Mouse (Mus musculus) kidney, adult 18-20 months (tissue): Measurements from ENCODE around the gene Hba-a2.
"Not testable (repeated sequence)": the region's sequence is repeated elsewhere in the genome, so short reads cannot be mapped to it uniquely, and the experiment has no call there.

Experiments used
- DNase-seq: peaks from one replicate; pipeline ENCODE4 v3.0.0; 2021

Hba-a2 gene

DNA sequence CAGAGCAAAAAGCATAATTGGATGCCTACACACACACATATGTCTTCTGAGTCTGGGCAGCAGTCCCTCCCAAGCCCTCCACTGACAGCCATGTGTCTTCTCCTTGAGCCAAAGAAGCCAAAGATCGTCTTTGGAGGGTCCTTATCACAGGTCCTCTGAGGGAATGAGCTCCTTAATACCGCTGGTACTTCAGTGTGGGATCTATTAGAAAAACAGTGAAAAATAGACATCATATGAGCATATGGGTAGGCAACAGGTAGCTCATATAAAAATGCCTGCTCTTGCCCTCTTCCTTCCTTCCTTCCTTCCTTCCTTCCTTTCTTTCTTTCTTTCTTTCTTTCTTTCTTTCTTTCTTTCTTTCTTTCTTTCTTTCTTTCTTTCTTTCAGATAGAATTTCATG lies 11.7 kb upstream of the Hba-a2 start:
- not testable (repeated sequence) for DNase-seq

DNA sequence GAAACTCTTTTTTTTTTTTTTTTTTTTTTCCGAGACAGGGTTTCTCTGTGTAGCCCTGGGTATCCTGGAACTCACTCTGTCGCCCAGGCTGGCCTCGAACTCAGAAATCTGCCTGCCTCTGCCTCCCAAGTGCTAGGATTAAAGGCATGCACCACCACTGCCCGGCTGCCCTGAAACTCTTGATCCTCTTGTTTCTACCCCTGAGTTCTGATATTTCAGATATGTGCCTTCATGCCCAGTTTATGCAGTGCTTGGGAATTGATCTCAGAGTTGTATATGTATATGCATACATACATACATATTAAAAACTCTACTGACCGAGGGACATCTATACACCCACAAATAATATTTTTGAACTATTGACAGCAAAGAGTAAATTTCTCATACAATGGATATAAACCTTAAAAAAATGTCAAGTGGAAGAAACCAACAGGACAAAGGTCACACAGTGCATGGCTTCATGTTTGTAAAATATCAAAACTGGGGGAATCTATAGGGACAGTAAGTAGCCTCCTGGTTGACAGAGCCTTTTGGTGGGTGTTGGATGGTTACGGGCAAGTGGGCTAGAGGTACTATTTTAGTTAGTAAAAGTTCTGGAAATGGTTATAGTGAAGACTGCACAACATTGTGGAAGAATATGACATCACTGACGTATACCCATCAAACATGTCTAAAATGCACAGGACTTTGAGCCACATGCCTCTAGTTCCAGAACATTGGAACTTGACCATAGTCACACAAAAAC lies 11.1 kb upstream of the Hba-a2 start:
- no peak for DNase-seq

DNA sequence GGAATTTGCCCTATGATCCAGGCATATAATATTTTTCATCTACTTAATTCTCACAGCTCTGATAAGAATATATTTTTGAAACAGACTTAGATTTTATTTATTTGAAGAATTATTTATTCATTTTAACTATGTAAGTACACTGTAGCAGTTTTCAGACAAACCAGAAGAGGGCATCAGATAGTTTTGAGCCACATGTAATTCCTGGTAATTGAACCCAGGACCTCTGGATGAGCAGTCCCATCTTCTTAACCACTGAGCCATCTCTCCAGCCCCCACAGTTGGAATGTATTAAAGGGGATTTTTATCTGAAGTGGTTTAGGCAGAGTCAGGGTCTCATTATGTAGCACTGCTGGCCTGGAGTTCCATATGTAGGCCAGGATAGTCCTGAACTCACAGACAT lies 10.4 kb upstream of the Hba-a2 start:
- not testable (repeated sequence) for DNase-seq

DNA sequence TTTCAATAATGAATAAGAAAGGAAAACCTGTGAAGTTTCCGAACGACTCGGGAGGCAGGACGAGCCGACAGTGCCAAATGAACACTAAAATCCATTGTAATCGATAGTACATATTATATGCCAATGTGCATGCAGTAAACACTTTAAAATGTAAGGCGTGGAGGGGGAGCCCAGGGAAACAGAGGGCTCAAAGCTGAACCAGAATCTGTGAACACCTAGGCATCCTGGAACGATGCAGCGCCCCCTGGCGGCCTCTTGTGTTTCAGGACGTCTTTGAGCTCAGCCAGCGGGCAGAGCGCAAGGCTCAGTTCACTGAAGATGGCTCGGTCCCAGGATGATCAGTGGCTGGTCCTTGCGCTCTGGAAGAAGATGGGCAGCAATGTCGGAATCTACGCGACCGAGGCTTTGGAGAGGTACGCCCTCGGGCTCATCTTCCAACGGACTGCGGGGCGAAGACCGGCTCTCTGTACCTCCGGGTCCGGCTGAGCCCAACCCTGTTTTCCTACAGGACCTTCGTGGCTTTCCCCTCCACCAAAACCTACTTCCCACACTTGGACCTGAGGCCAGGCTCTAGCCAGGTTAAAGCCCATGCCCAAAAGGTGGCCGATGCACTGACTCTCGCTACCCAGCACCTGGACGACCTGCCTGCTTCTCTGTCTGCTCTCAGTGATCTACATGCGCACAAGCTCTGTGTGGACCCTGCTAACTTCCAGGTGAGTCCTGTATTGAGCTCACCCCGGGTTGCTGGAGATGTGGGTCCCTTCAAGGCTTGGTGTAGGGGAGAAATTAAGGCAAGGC lies 9.4 kb upstream of the Hba-a2 start, which contains the start of gene Hbq1b:
Gene Hbq1b (plus strand): TSS at position 271 of the 798 bp plus-strand sequence.
- peak; percentile 87 for DNase-seq

DNA sequence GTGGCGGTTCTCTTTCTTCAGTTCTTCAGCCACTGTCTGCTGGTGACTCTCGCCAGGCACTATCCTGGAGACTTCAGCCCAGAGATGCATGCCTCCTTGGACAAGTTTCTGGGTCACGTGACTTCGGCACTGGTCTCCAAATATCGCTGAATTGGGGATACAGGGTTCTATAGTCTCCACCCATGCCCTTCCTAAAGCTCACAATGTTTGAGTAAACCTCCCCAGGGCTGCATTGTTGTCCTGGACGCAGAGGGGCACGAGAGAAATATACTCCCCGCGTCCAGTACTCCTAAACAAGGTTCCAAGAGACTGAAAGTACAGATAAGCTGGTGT lies 8.8 kb upstream of the Hba-a2 start:
- no peak for DNase-seq

DNA sequence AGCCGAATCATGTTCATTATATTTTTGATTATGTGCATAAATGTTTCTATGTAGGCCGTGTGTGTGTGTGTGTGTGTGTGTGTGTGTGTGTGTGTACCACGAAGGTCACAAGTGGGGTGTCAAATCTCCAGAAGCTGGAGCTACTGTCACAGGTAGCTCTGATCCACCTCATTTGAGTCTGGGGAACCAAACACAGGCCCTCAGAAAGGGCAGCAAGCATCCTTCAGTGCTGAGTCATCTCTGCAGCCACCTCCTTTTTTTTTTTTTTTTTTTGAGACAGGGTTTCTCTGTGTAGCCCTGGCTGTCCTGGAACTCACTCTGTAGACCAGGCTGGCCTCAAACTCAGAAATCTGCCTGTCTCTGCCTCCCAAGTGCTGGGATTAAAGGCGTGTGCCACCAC lies 3.5 kb upstream of the Hba-a2 start:
- DNase-seq = not testable (repeated sequence)

DNA sequence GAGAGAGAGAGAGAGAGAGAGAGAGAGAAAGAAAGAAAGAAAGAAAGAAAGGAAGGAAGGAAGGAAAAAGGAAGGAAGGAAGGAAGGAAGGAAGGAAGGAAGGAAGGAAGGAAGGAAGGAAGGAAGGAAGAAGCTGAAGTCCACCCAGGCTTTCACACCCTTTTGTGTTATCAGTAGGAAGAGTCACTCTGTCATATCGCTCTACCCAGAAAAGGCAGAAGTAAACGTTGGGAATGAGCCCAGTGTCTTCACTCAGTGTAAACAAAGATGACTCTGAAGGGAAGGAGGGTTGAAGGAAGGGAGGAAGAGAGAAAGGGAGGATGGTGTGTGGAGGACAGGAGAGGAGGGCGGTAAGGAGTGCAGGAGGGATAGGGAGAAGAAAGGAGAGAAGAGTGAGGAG lies 2.8 kb upstream of the Hba-a2 start:
- DNase-seq = not testable (repeated sequence)

DNA sequence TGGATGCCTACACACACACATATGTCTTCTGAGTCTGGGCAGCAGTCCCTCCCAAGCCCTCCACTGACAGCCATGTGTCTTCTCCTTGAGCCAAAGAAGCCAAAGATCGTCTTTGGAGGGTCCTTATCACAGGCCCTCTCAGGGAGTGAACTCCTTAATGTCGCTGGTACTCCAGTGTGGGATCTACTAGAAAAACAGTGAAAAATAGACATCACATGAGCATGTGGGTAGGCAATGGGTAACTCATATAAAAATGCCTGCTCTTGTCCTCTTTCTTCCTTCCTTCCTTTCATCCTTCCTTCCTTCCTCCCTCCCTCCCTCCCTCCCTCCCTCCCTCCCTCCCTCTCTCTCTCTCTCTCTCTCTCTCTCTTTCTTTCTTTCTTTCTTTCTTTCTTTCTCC lies 1.1 kb downstream of the Hba-a2 start:
- DNase-seq = not testable (repeated sequence)

DNA sequence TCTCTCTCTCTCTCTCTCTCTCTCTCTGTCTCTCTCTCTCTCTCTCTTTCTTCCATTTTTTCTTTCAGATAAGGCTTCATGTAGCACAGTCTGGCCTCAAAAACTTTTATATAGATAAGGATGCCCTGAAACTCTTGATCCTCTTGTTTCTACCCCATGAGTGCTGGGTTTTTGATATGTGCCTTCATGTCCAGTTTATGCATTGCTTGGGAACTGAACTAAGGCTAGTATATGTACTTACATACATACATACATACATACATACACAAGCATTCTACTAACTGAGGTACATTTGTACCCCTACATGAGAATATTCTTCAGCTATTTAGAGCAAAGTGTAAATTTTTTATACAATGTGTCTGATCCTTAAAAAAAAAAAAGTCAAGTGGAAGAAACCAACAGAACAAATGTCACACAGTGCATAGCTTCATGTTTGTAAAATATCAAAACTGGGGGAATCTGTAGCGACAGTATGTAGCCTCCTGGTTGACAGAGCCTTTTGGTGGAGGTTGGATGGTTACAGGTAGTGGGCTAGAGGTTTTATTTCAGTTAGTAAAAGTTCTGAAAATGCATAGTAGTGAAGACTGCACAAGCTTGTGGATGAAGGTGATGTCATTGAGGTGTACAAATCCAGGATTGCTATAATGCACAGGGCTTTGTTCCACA lies 1.7 kb downstream of the Hba-a2 start:
- no peak for DNase-seq

DNA sequence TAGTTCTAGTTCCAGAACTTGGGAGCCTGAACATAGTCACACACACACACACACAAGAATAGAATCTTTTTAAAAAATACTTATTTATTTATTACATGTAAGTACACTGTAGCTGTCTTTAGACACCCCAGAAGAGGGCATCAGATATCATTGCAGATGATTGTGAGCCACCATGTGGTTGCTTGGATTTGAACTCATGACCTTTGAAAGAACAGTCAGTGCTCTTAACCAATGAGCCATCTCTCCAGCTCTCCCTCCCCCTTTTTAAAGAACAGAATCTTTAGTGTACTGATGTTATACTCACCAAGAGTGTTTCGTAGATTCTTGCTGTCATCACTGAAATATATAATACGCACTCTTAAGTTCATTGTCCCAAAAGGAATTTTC lies 2.2 kb downstream of the Hba-a2 start:
- no peak for DNase-seq

DNA sequence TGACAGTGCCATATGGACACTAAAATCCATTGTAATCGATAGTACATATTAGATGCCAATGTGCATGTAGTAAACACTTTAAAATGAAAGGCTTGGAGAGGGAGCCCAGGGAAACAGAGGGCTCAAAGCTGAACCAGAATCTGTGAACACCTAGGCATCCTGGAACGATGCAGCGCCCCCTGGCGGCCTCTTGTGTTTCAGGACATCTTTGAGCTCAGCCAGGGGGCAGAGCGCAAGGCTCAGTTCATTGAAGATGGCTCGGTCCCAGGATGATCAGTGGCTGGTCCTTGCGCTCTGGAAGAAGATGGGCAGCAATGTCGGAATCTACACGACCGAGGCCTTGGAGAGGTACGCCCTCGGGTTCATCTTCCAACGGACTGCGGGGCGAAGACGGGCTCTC lies 3.6 kb downstream of the Hba-a2 start, which contains the start of gene Hbq1a:
Gene Hbq1a (plus strand): TSS at position 205 of the 400 bp plus-strand sequence.
- DNase-seq = peak; percentile 69

DNA sequence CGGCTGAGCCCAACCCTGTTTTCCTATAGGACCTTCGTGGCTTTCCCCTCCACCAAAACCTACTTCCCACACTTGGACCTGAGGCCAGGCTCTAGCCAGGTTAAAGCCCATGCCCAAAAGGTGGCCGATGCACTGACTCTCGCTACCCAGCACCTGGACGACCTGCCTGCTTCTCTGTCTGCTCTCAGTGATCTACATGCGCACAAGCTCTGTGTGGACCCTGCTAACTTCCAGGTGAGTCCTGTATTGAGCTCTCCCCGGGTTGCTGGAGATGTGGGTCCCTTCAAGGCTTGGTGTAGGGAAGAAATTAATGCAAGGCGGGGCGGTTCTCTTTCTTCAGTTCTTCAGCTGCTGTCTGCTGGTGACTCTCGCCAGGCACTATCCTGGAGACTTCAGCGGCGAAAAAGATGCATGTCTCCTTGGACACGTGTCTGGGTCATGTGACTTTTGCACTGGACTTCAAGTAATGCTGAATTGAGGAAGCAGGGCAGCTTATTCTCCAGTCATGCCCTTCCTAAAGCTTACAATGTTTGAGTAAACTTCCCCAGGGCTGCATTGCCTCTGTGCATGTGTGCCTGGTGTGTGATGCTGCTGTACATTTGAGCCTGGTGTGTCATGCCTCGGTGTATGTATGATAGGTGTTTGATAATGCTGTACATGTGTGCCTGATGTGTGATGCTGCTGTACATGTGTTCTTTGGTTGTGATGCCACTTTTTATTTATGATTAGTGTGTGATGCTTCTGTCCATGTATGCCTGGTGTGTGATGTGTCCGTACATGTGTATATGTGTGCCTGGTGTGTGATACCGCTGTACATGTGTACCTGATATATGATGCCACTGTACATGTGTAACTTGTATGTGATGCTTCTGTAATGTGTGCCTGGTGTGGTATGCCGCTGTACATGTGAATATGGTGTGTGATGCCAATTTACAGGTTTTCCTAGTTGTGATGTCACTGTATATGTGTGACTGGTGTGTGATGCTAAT lies 4.3 kb downstream of the Hba-a2 start:
- DNase-seq = no peak

DNA sequence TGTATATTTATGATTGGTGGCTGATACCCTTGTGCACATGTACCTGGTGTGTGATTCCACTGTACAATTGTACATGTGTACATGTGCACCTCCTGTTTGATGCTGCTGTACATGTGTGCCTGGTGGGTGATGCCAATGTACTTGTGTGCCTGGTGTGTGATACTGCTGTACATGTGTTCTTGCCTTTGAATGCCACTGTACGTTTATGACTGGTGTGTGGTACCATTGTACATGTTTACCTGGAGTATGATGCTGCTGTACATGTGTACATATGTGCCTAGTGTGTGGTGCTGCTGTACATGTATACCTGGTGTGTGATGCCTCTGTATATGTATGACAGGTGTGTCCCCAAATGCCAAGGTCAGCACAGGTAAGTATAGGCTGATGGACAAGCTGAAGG lies 5.2 kb downstream of the Hba-a2 start:
- no peak for DNase-seq

DNA sequence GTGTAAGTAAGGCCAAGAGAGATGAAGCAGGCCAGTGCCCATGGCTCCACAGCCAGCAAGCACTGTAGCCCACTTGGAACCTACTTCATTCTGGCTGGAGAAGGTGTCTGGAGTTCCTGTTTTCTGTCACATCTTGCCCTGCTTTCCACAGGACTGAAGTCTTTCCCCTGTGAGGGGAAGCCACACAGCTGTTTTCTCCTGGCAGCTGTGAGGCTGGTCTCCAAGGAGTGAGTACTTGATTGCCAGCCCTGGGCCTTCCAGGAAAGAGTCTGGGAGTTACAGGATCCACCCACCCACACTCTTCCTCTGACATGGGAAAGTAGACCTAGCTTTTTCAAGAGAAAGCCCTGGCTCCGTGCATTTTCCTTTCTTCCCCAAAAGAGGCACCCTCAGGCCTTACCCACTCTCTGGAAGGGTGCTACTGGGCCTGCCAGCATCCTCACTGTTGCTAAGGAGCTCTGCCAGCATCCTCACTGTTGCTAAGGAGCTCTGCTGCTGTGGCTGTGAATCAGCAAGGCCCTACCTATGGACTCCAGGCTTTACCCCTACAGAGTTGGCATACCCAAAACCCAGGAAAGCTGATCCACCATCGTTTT lies 6.6 kb downstream of the Hba-a2 start:
- no peak for DNase-seq

DNA sequence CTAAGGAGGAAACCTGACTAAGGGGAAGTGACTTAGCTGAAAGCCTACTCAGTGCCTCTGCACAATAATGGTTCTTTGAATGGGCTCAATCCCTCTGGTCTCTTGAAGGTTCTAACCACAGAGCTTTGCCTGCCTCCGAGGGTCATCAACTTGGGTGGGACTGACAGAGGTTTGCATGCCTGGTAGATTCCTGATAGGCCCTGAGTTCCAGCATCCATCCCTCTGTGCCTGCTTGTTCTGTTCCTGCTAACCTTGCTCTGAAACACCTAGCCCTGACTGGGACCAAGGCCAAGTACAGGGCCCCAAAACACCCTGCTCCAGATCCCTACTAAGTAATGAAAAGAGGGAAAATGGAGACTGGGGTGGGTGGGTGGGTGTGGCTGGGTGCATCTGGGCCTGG lies 7.2 kb downstream of the Hba-a2 start:
- no peak for DNase-seq

DNA sequence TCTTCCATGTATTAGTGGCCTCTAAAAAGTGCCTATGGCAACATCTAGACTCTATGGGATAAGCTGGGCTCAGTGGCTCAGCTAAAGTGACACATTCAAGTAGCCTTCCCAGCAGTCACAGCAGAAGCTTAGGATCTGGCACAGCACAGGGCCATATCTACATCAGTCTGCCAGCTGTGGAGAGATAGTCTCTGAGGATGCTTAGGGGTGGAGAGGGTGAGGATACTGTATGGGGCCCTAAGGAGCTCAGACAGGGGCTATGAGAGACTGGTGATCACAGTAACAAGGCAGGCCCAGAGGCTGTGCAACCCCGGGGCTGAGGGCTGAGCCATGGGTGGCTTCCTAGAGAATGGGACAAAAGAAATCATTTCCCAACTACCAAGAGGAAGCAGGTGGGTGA lies 10.7 kb downstream of the Hba-a2 start:
- no peak for DNase-seq

DNA sequence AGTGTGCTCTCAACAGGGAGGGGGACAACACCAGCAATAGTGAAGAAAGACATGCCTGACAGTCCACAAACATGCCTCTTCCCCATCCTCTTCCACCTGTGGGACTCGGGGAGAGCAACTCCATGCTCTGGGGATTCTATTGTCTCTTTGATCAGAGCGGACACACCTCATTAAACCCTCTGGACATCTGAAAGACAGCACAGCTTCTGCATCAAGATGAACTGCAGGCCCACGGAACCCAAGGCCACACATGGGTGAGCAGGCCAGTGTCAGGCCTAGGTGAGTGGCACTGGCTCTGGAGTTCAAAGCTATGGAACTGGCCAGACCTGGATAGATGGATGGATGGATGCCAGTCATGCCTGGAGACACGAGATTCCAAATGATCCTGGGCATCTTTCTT lies 13.2 kb downstream of the Hba-a2 start:
- no peak for DNase-seq

DNA sequence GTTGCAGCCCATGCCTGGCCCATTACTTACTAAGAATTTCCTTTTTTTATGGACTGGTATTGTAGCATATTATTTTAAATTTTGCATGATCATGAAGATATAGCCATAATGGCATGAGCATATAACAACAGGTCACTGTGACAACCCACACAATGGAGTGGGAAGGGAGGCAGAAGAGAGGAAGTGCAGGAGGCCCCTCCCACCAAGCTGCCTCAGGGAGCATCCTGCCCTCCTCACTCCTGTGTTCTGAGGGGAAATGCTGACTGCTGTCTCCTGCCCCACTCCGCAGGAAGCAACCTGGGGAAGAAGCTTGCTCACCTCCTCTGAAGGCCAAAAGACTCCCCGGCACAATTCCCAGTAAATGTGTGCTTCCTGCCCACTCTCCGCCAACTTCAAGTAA lies 13.6 kb downstream of the Hba-a2 start:
- no peak for DNase-seq

DNA sequence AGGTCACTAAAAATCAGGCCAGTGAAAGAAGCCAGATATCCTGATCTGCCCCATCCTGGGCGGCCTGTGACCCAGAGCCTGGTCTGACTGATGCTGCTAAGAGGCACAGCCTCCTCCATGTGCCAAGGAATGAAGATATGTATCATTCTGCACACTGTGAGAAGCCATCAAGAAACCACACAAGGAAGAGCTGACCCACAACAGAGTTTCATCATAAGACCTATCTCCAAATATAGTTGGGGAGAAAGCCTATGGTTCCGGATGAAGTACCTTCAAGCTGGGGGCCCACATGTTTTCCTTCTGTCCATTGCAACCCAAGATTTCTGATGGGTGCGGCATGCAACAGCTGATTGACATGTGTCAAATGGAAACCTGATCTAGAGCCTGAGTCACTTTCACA lies 19.7 kb downstream of the Hba-a2 start:
- DNase-seq = no peak

DNA sequence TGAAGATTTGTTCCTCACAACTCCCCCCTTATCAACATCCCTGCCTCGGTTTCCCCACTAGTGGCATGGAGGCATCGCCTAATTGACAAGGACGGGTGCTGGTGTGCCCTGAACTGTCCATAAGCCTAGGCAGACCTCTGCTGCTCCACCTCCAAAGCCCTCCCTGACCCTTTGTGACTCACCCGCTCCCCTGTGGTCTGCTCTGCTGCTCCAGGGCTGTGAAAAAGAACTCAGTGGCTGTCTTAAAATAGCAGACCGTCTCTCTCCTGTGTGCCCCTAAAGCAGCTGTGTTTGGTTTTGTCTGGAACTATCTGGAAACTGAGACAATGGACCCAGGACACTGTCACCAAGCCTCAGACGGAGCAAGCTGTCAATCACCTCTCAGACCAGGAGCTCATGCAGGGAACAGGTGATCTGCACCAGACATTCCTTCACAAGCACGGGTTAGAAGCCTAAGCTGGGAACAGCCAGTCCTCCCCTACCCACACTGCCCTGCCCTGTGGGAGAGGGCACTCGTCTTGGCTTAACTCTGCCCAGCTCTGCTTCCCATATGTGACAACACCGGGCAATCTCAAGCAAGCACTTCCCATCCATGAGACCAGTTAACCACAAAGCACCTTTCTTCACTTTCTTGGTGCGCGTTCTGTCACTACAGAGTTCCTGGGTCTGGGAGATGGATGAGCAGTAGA lies 24.4 kb downstream of the Hba-a2 start:
- no peak for DNase-seq

DNA sequence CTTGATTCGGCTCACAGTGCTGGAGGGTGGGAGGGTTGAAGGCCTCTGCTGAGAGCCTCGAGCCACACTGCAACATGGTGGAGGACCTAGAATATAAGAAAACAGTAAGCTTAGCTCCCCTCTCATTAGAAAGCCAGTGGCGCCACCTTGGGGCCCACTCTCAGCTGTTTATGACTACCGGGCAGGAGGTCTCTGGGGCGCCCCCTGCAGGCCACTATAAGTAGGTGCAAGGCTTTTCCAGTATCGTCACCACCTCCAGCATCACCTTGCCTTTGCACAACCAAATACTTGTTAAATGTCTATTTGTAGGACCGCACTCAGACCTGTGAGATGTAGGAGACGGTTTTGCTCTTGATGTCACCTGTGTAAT lies 24.9 kb downstream of the Hba-a2 start:
- DNase-seq = peak; percentile 54

DNA sequence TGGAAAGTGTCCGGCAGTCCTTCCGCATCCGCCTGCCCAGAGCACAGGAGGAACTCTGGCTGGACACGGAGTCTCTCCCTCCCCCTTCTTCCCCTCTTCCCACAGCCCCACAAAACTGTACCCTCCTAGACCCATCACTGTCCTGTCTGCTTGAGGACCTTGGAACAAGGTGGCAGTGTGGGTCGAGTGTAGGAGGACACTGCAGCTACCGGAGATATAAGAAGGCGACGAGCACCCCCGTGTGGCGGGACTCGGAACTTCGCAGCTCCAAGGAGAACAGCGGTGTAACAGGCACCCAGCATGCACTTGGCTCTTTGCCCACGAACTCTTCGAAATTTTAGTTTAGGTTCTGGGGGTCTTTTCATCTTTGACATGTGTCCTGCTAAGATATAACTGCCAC lies 28.3 kb downstream of the Hba-a2 start:
- DNase-seq = peak; percentile 90
